Mouse (Mus musculus): Measurements from ENCODE around the gene Kcnd3. TPM values are rescaled to one million over a fixed set of nuclear protein-coding genes. Genes with fewer than 3 reads are reported as not detected.

The Kcnd3 gene
- polyA plus RNA-seq, 1 experiment: not detected

- Histone ChIP-seq H3K4me1 (no peaks in the 10 kb centered on the region), H3K36me3 (replicated peaks; ENCODE audit: low read length) (no peaks in the 10 kb centered on the region), H3K9me3 (no peaks in the 10 kb centered on the region), H3K27me3 (replicated peaks) (peaks cover 20% of the 10 kb centered on the region), H3K4me3 (replicated peaks) (no peak overlapping the region)
- TF ChIP-seq FLI1 (IDR thresholded peaks at IDR 0.05; ENCODE audit: low read length) (no peak), GATA1 (IDR thresholded peaks at IDR 0.05; ENCODE audit: borderline replicate concordance, low read length) (no peak)
Observed at GRCm38 (mm10) chr3:105511836-105512235, 59.7 kb downstream of the Kcnd3 start.

GRCm38 (mm10) chr3:105514215-105514614 lies 62.1 kb downstream of the Kcnd3 start:
- no peaks in the 10 kb centered on the region for H3K36me3 ChIP-seq (replicated peaks; ENCODE audit: low read length)
- H3K4me1 ChIP-seq: no peaks in the 10 kb centered on the region
- H3K4me3 ChIP-seq (replicated peaks): no peak overlapping the region
- peaks cover 19% of the 10 kb centered on the region for H3K27me3 ChIP-seq (replicated peaks)
- TF ChIP-seq FLI1 (IDR thresholded peaks at IDR 0.05; ENCODE audit: low read length) (no peak), GATA1 (IDR thresholded peaks at IDR 0.05; ENCODE audit: borderline replicate concordance, low read length) (no peak)
- H3K9me3 ChIP-seq: no peaks in the 10 kb centered on the region

- no peaks in the 10 kb centered on the region for H3K36me3 ChIP-seq (replicated peaks; ENCODE audit: low read length)
- H3K4me1 ChIP-seq: no peaks in the 10 kb centered on the region
- TF ChIP-seq FLI1 (IDR thresholded peaks at IDR 0.05; ENCODE audit: low read length) (no peak), GATA1 (IDR thresholded peaks at IDR 0.05; ENCODE audit: borderline replicate concordance, low read length) (no peak)
- peaks cover 23% of the 10 kb centered on the region for H3K27me3 ChIP-seq (replicated peaks)
- H3K4me3 ChIP-seq (replicated peaks): no peak overlapping the region
- H3K9me3 ChIP-seq: no peaks in the 10 kb centered on the region
Observed at GRCm38 (mm10) chr3:105515035-105515434, 62.9 kb downstream of the Kcnd3 start.

- peaks cover 4% of the 10 kb centered on the region for H3K4me1 ChIP-seq
- no peak for TF ChIP-seq FLI1 (IDR thresholded peaks at IDR 0.05; ENCODE audit: low read length)
- no peak for TF ChIP-seq GATA1 (IDR thresholded peaks at IDR 0.05; ENCODE audit: borderline replicate concordance, low read length)
- peaks cover 25% of the 10 kb centered on the region for H3K27me3 ChIP-seq (replicated peaks)
- no peaks in the 10 kb centered on the region for H3K9me3 ChIP-seq
- no peaks in the 10 kb centered on the region for H3K36me3 ChIP-seq (replicated peaks; ENCODE audit: low read length)
- H3K4me3 ChIP-seq (replicated peaks): no peak overlapping the region
Observed at GRCm38 (mm10) chr3:105515640-105516039, 63.5 kb downstream of the Kcnd3 start.

- no peaks in the 10 kb centered on the region for H3K9me3 ChIP-seq
Observed at GRCm38 (mm10) chr3:105520446-105520845, 68.3 kb downstream of the Kcnd3 start.

GRCm38 (mm10) chr3:105521178-105521631 lies 69.1 kb downstream of the Kcnd3 start:
- peaks cover 16% of the 10 kb centered on the region for H3K4me1 ChIP-seq
- no peak overlapping the region for H3K4me3 ChIP-seq (replicated peaks)
- H3K9me3 ChIP-seq: no peaks in the 10 kb centered on the region
- peaks cover 21% of the 10 kb centered on the region for H3K27me3 ChIP-seq (replicated peaks)
- no peaks in the 10 kb centered on the region for H3K36me3 ChIP-seq (replicated peaks; ENCODE audit: low read length)
- TF ChIP-seq FLI1 (IDR thresholded peaks at IDR 0.05; ENCODE audit: low read length) (no peak), GATA1 (IDR thresholded peaks at IDR 0.05; ENCODE audit: borderline replicate concordance, low read length) (no peak)

More at GRCm38 (mm10) chr3:105520446-105520845, 68.3 kb downstream of the Kcnd3 start:
- Histone ChIP-seq H3K4me3 (replicated peaks) (no peak overlapping the region), H3K27me3 (replicated peaks) (peaks cover 21% of the 10 kb centered on the region), H3K36me3 (replicated peaks; ENCODE audit: low read length) (no peaks in the 10 kb centered on the region), H3K4me1 (peaks cover 16% of the 10 kb centered on the region)
- TF ChIP-seq GATA1 (IDR thresholded peaks at IDR 0.05; ENCODE audit: borderline replicate concordance, low read length): no peak

- no peaks in the 10 kb centered on the region for H3K36me3 ChIP-seq (replicated peaks; ENCODE audit: low read length)
Observed at GRCm38 (mm10) chr3:105521639-105522038, 69.5 kb downstream of the Kcnd3 start.

GRCm38 (mm10) chr3:105528860-105529259 lies 76.7 kb downstream of the Kcnd3 start:
- no peak overlapping the region for H3K4me3 ChIP-seq (replicated peaks)
- H3K9me3 ChIP-seq: no peaks in the 10 kb centered on the region
- no peaks in the 10 kb centered on the region for H3K4me1 ChIP-seq
- H3K27me3 ChIP-seq (replicated peaks): peaks cover 6% of the 10 kb centered on the region
- TF ChIP-seq GATA1 (IDR thresholded peaks at IDR 0.05; ENCODE audit: borderline replicate concordance, low read length): no peak
- no peak for TF ChIP-seq FLI1 (IDR thresholded peaks at IDR 0.05; ENCODE audit: low read length)
- no peaks in the 10 kb centered on the region for H3K36me3 ChIP-seq (replicated peaks; ENCODE audit: low read length)

More at GRCm38 (mm10) chr3:105521639-105522038, 69.5 kb downstream of the Kcnd3 start:
- Histone ChIP-seq H3K4me1 (peaks cover 16% of the 10 kb centered on the region), H3K9me3 (no peaks in the 10 kb centered on the region), H3K27me3 (replicated peaks) (peaks cover 21% of the 10 kb centered on the region), H3K4me3 (replicated peaks) (no peak overlapping the region)
- TF ChIP-seq GATA1 (IDR thresholded peaks at IDR 0.05; ENCODE audit: borderline replicate concordance, low read length) (no peak), FLI1 (IDR thresholded peaks at IDR 0.05; ENCODE audit: low read length) (no peak)

- TF ChIP-seq GATA1 (IDR thresholded peaks at IDR 0.05; ENCODE audit: borderline replicate concordance, low read length) (no peak), FLI1 (IDR thresholded peaks at IDR 0.05; ENCODE audit: low read length) (no peak)
- Histone ChIP-seq H3K4me1 (no peaks in the 10 kb centered on the region), H3K4me3 (replicated peaks) (no peak overlapping the region), H3K36me3 (replicated peaks; ENCODE audit: low read length) (no peaks in the 10 kb centered on the region), H3K27me3 (replicated peaks) (peaks cover 6% of the 10 kb centered on the region), H3K9me3 (no peaks in the 10 kb centered on the region)
Observed at GRCm38 (mm10) chr3:105529700-105530099, 77.6 kb downstream of the Kcnd3 start.

GRCm38 (mm10) chr3:105530363-105531130 lies 78.4 kb downstream of the Kcnd3 start:
- H3K9me3 ChIP-seq: no peaks in the 10 kb centered on the region
- peaks cover 6% of the 10 kb centered on the region for H3K27me3 ChIP-seq (replicated peaks)
- no peaks in the 10 kb centered on the region for H3K36me3 ChIP-seq (replicated peaks; ENCODE audit: low read length)
- H3K4me1 ChIP-seq: no peaks in the 10 kb centered on the region
- TF ChIP-seq FLI1 (IDR thresholded peaks at IDR 0.05; ENCODE audit: low read length) (no peak), GATA1 (IDR thresholded peaks at IDR 0.05; ENCODE audit: borderline replicate concordance, low read length) (no peak)
- H3K4me3 ChIP-seq (replicated peaks): no peak overlapping the region

Measured in megakaryocyte, embryonic 14.5 days (primary cell).